Mouse (Mus musculus) left cerebral cortex, postnatal 36 days (tissue): ENCODE data around the gene 4933405L10Rik. TPM values are rescaled to one million over a fixed set of nuclear protein-coding genes. Genes with fewer than 3 reads are reported as not detected.

Experiments
- DNase-seq, 2 experiments: peaks; one replicate each; pipeline ENCODE4 v3.0.0; 2021 to 2022; ENCODE audit warnings: low spot score in 2 of 2, mixed read lengths in 1 of 2
- intact Hi-C: fragments of 180-260 bp; cut with DNase I; formaldehyde crosslinking; loops from one replicate; pipeline ENCODE4 v1.15.1; 2025
- total RNA-seq, 2 experiments: library from RNA; stranded (reverse); gene quantifications; 2 replicates each; pipeline ENCODE4 v1.2.3; 2021

4933405L10Rik gene
- total RNA-seq, 2 experiments from 2014 or later: not detected

DNA sequence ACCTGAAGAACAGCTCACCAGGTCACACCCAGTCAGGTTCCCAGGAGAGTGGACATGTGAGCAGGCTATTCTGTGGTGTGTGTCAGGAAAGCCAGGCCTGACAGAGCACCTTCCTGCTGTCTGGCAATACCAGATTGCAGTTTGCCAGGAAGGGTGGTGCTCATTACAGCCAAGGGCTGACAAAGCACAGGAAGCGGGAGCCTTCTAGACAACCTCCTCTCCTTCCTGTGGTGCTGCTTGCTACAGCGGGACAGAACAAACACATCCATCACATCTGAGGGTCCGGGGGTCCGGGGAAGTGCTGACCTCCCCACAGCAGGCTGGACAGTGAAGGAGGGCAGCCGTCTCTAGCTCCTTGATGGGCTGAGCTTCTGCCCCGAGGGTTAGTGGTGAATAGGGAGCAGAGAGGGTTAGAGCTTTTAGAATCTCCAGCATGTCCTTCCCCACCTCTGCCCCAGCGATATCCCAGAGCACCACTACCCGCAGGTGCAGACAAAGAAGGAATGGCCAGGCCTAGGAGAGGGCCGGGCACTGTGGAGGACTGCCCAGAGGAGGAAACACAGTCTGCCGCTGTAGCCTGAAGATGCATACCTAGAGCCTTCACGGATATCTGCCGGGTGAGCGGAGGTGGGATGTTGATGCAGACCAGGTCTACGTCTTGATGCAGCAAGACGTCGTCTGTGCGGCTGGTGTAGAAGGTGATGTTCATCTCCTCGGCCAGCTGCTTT is 20.1 kb downstream of the 4933405L10Rik start:
- intact Hi-C loops: no loop called here

DNA sequence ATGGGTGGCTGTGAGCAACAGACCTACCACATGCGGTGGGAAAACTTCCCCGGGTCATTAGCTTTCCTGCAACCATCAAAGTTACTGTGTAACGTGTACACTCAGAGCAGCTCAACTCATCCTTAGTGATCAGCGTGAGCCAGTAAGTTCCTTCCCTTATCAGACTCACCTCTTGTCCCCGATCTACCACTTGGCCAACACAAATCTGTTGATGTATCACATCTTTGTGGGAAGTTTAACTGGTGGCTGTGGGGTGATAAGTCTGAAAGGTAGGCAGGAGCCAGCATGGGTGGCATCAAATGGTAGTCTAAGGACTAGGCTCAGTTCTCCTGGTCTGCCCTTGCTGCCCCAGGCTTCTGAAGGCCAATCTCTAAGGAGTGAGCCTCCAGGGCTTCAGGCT is 24.7 kb downstream of the 4933405L10Rik start:
- no peak for DNase-seq
- intact Hi-C loops: no loop called here

More for the DNA sequence above, 20.1 kb downstream of the 4933405L10Rik start:
- DNase-seq: no peak

DNA sequence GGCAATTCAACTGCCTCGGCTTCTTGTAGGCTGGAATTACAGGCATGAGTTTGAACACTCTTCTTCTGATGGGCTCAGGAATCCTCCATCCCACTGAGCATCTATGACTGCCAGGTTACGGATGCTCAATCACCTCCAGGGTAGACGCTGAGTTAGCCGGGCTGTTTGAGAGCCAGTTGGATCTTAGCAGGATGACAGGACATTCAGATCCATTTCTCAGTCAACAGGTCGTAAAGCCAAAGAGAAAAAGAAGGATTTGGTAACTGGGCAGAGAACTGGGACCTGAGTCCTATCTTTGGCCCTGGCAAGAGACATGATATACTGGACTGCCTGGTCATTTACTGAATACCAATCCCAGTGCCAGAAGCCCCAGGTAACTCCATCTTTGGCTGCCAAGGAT is 31.8 kb downstream of the 4933405L10Rik start:
- no peak for DNase-seq
- intact Hi-C loops: no loop called here

DNA sequence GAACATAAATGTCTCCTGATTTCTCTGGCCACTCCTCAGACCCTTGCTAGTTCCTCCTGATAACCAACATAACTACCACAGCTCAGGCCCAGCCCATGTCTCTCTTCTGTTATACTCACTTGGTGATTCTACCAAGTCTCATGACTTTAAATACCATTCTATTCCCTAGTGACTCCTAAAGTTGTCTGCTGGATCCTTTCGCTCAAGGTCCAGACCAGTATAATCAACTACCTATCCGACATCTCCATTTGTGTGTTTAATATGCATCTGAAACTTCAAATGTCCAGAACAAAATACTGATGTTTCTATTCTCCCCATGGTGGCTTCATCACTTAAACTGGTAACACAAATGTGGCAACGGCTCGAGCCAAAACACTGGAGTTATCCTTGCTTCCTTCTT is 35.8 kb downstream of the 4933405L10Rik start:
- no peak for DNase-seq
- intact Hi-C loops: no loop called here

DNA sequence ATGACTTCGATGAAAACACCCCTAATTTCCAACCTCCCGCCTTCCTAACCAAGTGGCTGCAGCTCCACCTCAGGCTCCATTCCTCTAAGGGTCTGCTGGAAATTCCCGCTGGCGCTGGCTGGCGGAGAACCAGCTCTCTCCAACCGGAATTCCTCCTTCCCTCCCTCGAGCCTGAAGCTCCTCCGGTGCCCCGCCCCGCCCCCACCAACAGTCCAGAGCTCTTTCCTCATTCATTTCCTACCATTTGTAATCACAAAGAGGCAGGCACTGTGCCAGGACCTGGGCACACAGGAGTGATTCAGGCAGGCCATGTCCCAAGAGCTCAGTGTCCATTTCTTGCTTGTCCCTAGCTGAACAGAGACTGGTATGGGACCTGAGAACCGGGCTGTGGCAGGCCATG is 43.2 kb downstream of the 4933405L10Rik start:
- no peak for DNase-seq
- intact Hi-C loops: no loop called here

DNA sequence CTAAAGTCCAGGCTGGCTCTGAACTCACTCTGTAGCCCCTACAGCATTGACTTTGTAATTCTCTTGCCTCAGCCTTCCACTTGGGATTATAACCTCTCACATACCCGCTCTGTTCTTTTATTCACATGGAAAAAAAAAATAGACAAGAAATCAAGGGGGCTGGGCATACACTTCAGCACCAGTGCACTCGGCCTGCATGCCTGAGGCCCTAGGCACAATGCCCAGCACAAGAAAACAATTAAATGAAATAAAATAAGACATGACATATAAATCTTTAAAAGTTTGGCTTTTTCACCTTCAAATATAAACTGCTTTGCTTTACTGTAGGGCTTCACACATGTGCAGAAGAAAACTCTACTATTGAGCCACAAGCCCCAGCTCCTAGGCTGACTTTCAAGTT is 46.5 kb downstream of the 4933405L10Rik start:
- intact Hi-C loops: no loop called here
- DNase-seq: no peak

DNA sequence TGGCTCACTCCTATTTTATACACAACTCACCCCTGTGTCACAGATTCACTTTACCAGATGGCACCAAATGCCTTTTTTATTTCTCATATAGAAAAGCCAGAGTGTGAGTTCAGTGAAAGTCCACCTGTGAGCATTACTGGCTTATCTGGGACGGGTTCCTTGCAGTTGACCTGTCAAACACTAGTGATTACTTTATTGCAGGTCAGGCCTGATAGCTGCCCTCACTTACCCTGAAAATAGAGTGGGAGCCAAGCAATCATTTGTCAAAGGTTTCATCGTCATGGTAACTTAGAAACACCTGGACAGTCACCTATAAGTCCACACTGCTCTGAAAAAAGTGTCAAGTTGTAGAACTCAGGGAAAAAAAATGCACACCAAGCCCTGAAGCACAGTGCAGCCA is 47.2 kb downstream of the 4933405L10Rik start:
- intact Hi-C loops: no loop called here
- no peak for DNase-seq

DNA sequence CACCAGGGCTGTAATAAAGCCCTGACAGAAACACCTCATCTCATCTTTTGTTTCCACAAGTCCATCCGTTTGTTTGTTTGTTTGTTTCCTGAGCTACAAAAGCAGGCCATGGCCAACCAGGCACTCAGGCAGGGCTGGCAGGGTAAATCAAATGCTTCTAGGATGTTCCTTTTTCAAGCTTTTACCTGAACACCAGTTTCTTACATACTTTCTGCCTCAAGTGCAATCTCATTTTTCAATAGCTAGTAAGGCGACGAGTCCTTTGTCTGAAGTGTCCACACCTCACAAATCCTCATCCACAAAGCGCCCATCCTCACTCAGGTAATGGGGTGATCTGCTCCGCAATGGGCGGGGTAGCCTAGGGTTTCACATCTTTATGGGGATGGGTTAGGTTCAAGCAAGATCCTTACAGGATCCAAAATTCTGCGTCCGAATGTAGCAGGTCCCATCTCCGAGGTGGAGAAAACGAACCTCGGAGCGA is 50.4 kb downstream of the 4933405L10Rik start:
- no peak for DNase-seq
- intact Hi-C loops: no loop called here

DNA sequence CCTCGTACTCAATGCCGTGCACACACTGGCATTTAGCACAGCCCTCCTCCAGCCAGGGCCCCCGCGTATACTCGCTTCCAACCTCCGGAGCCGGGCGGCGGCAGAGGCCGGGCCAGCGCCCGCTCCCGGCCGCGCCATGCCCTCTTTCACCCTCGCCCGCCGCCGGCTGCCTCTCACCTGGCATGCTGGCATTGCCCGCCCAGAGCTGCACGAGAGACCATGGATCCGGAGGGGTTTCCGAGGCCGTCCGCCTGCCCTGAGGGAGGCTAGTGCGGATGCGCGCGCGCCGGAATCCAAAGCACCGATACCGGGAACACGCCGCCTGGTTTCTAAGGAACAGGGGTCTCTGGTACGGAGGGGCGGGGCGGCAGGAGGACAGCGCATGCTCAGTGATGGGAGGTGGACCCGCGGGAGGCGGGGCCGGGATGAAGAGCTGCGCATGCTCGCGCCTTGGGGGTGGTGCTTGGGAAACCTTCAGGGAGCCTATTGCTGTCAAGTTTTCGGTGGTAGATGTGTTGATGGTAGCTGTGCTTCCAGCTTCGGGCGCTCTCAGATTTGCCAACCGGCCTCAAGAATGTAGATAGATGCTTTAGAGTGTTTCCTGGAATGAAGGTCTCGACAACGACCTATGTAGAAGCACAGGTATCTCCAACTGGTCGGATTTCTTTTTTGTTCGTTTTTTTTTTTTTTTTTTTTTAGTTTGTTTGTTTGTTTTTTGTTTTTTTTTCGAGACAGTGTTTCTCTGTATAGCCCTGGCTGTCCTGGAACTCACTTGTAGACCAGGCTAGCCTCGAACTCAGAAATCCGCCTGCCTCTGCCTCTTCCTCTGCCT is 51.0 kb downstream of the 4933405L10Rik start, which contains the start of gene Gfod2:
TSS of gene Gfod2 (minus strand) at position 388 of the 832 bp plus-strand sequence.
- intact Hi-C loops: no loop called here
- DNase-seq: peak; percentile 96 to 98

Other genes starting within 250 kb of the 4933405L10Rik start
- gene Tppp3, start 236.1 kb upstream of the 4933405L10Rik start, total RNA-seq: 10 to 100 TPM; 36.1 to 46.4 TPM
- gene Zdhhc1, start 210.8 kb upstream of the 4933405L10Rik start, total RNA-seq: 10 to 100 TPM; 33.2 to 45.3 TPM
- gene Hsd11b2, start 188.9 kb upstream of the 4933405L10Rik start, total RNA-seq: under 1 TPM in 1 of 2 experiments, not detected in 1; 0.20 TPM
- gene Atp6v0d1, start 141.6 kb upstream of the 4933405L10Rik start, total RNA-seq: 100 to 1,000 TPM; 305 to 349 TPM
- gene Ripor1, start 102.4 kb upstream of the 4933405L10Rik start, total RNA-seq: 10 to 100 TPM; 70.3 to 89.3 TPM
- gene Ctcf, start 71.1 kb upstream of the 4933405L10Rik start, total RNA-seq: 10 to 100 TPM; 61.2 to 77.2 TPM
- gene Agrp, start 70.3 kb upstream of the 4933405L10Rik start, total RNA-seq: not detected
- 10 to 100 TPM; 56.3 to 66.3 TPM for gene Carmil2, start 21.4 kb upstream of the 4933405L10Rik start, total RNA-seq
- 10 to 100 TPM; 45.8 to 50.6 TPM for gene Acd, start 6.6 kb upstream of the 4933405L10Rik start, total RNA-seq
- gene Pard6a, start 6.5 kb upstream of the 4933405L10Rik start, total RNA-seq: 10 to 100 TPM; 45.5 to 53.6 TPM
- gene Enkd1, start 555 bp downstream of the 4933405L10Rik start, total RNA-seq: 10 to 100 TPM in 1 of 2 experiments, 1 to 10 TPM in 1; 9.9 to 10.7 TPM
- 10 to 100 TPM; 25.4 to 26.3 TPM for gene Gfod2, start 51.0 kb downstream of the 4933405L10Rik start, total RNA-seq
- 10 to 100 TPM; 22.1 to 25.1 TPM for gene Ranbp10, start 119.7 kb downstream of the 4933405L10Rik start, total RNA-seq
- not detected for gene Tsnaxip1, start 120.1 kb downstream of the 4933405L10Rik start, total RNA-seq
- gene Cenpt, start 145.6 kb downstream of the 4933405L10Rik start, total RNA-seq: 10 to 100 TPM; 15.2 to 18.0 TPM
- 10 to 100 TPM; 38.9 to 44.8 TPM for gene Thap11, start 147.5 kb downstream of the 4933405L10Rik start, total RNA-seq
- gene Nutf2, start 152.9 kb downstream of the 4933405L10Rik start, total RNA-seq: 10 to 100 TPM; 25.7 to 35.4 TPM
- 10 to 100 TPM; 56.9 to 68.4 TPM for gene Edc4, start 173.2 kb downstream of the 4933405L10Rik start, total RNA-seq
- gene Nrn1l, start 185.9 kb downstream of the 4933405L10Rik start, total RNA-seq: 1 to 10 TPM; 2.8 to 5.3 TPM
- gene Pskh1, start 192.8 kb downstream of the 4933405L10Rik start, total RNA-seq: 1 to 10 TPM; 8.6 to 9.7 TPM
- gene Ctrl, start 226.2 kb downstream of the 4933405L10Rik start, total RNA-seq: 1 to 10 TPM in 1 of 2 experiments, under 1 TPM in 1; 0.79 to 1.9 TPM
- 100 to 1,000 TPM in 1 of 2 experiments, 10 to 100 TPM in 1; 80.6 to 117 TPM for gene Psmb10, start 230.8 kb downstream of the 4933405L10Rik start, total RNA-seq
- gene Lcat, start 235.7 kb downstream of the 4933405L10Rik start, total RNA-seq: 10 to 100 TPM; 26.7 to 29.0 TPM